Mouse (Mus musculus) lung, embryonic 16.5 days (tissue): ENCODE results near the gene Nin. TPM values are rescaled to one million over a fixed set of nuclear protein-coding genes. Genes with fewer than 3 reads are reported as not detected.

Source experiments
- ATAC-seq: fragments of 200-750 bp; cut with Nextera tagmentation; 2 replicates; pipeline ENCODE4 v1.8.0; 2017; ENCODE audit warnings: low read depth, mild to moderate bottlenecking, moderate library complexity
- H3K27ac ChIP-seq: fragments of 300-500 bp; sonication (generic); 2 replicates; pipeline ENCODE4 v1.5.1; 2014; ENCODE audit warnings: mild to moderate bottlenecking, control low read depth, low read length
- H3K27me3 ChIP-seq: fragments of 300-500 bp; sonication (generic); 2 replicates; pipeline ENCODE4 v1.6.1; 2014; ENCODE audit warnings: low read depth, low read length, mixed read lengths; ENCODE audit not compliant: control insufficient read depth, insufficient read depth
- H3K36me3 ChIP-seq: fragments of 300-500 bp; sonication (generic); 2 replicates; pipeline ENCODE4 v1.6.1; 2014; ENCODE audit warnings: low read length; ENCODE audit not compliant: control insufficient read depth, insufficient read depth
- H3K4me1 ChIP-seq: fragments of 300-500 bp; sonication (generic); replicated peaks from 2 replicates; pipeline ENCODE4 v1.6.1; 2014; ENCODE audit warnings: low read length, mixed read lengths; ENCODE audit not compliant: control insufficient read depth, insufficient read depth
- H3K4me2 ChIP-seq: fragments of 300-500 bp; sonication (generic); 2 replicates; pipeline ENCODE4 v1.6.1; 2014; ENCODE audit warnings: low read depth, low read length, control low read depth
- H3K4me3 ChIP-seq: fragments of 300-500 bp; sonication (generic); 2 replicates; pipeline ENCODE4 v1.5.1; 2014; ENCODE audit warnings: mild to moderate bottlenecking, low read length, control low read depth
- H3K9ac ChIP-seq: fragments of 300-500 bp; sonication (generic); 2 replicates; pipeline ENCODE4 v1.6.1; 2014; ENCODE audit warnings: low read length, control low read depth
- H3K9me3 ChIP-seq: fragments of 300-500 bp; sonication (generic); 2 replicates; pipeline ENCODE4 v1.6.1; 2016; ENCODE audit warnings: low read length; ENCODE audit not compliant: control insufficient read depth
- WGBS: fragments of 180-500 bp; shearing (Covaris S2); extraction: QIAGEN DNeasy Blood & Tissue Kit; methylation state at CpG from one replicate; pipeline ENCODE4 v1.1.7; 2014; 5-methylcytosine and 5-hydroxymethylcytosine counted together
- polyA plus RNA-seq: library from polyadenylated mRNA; unstranded; fragments of >200 nt; fragmentation: Nextera tagmentation; extraction: Ambion mirVana; gene quantifications from 2 replicates; pipeline ENCODE4 v1.2.1, GENCODE M21; 2015

Gene Nin
- polyA plus RNA-seq, 1 experiment from 2014 or later, result 11.8 TPM

DNA sequence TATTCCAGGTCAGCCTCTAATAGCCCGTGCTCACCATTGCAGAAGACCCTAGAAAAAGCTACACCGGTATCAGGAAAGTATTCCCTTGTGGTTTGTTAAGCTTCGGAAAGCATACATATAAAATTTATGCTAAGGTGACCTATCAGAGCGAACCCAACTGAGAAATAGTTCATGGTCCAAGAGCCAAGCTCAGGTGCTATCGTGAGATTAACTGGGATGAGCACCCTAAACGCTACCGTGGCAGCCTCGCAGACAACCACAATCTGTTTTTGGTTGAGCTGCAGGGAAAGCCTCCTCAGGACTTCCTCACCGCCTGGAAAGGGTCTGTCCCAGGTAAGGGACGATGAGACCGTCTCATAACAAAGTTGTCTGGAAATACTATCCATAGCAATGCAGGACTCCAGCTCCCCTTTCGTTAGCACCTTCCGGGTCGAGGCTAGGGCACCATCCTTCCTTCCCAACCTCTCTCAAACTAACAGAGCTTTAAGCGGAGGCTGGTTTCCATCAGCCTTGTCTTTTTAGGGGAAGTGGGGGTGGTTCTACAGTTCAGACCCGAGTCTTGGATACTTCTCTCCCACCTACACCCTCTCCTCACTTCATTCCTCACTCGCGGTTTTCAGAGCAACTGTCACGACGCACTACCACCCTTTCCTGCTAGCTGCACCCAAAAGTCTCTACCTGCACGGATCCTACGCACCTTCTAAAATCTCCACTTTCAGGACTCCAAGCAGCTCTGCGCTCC lies 3.0 kb downstream of the Nin start:
- ATAC-seq, result no peak
- WGBS, result 11% methylated on average over 23 of the region's 23 CpGs
- peak overlapping the region; percentile 91; the same call in 1 of the 2 replicates for H3K27ac ChIP-seq

DNA sequence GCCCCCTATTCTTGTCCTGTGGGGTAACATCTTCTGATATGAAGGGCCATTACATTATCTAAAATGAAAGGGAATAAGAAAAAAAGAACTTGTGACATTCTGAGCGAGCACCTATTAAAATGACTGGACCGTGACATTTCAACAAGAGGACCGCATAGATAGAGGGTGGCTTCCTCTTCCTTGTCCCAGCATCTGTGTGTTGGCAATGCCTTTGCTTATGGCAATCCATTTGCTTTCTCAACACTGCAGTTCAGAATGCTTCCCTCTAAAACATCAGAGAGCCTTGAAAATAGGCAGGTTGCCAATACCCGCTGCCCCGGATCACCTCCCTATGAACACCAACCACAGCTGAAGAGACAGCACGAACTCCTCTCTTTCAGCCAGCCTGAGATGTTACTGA lies 3.6 kb downstream of the Nin start:
- Histone ChIP-seq H3K9me3 (no peaks in the 10 kb centered on the region), H3K27me3 (no peaks in the 10 kb centered on the region), H3K4me3 (peak overlapping the region; percentile 93), H3K27ac (no peak overlapping the region), H3K9ac (no peak overlapping the region), H3K4me1 (peaks cover 24% of the 10 kb centered on the region), H3K4me2 (peak overlapping the region; percentile 99), H3K36me3 (no peaks in the 10 kb centered on the region)
- WGBS, result 43% methylated on average over 6 of the region's 6 CpGs
- no peak for ATAC-seq

More for the DNA sequence above, 3.0 kb downstream of the Nin start:
- peak overlapping the region; percentile 99 for H3K4me2 ChIP-seq
- H3K4me3 ChIP-seq, result peak overlapping the region; percentile 93
- peaks cover 24% of the 10 kb centered on the region for H3K4me1 ChIP-seq
- peak overlapping the region; percentile 92 for H3K9ac ChIP-seq
- no peaks in the 10 kb centered on the region for H3K36me3 ChIP-seq
- H3K27me3 ChIP-seq, result no peaks in the 10 kb centered on the region
- H3K9me3 ChIP-seq, result no peaks in the 10 kb centered on the region

DNA sequence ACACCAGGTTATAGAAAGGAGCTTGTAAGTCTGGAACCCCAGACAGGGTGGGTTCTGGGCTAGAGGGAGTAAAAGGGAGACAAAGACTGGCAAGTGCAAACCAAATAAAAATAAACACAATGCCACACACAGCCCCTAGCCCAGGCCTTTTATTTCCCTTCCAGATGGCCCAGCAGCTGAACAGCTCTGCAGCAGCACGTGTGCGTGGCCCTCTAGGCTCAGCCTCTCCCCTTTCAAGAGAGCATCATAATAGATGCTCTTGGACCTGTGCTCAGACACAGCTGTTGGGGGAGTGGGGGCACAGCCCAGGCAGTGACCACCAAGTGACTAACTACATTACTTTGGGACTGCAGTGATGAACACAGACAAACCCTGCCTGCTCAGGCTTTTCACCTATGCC lies 5.4 kb downstream of the Nin start:
- Histone ChIP-seq H3K36me3 (no peaks in the 10 kb centered on the region), H3K9me3 (no peaks in the 10 kb centered on the region), H3K4me2 (no peak overlapping the region), H3K27ac (no peak overlapping the region), H3K4me1 (peaks cover 24% of the 10 kb centered on the region), H3K4me3 (no peak overlapping the region), H3K9ac (no peak overlapping the region), H3K27me3 (no peaks in the 10 kb centered on the region)
- no peak for ATAC-seq
- WGBS, result 56% methylated on average over 2 of the region's 2 CpGs

DNA sequence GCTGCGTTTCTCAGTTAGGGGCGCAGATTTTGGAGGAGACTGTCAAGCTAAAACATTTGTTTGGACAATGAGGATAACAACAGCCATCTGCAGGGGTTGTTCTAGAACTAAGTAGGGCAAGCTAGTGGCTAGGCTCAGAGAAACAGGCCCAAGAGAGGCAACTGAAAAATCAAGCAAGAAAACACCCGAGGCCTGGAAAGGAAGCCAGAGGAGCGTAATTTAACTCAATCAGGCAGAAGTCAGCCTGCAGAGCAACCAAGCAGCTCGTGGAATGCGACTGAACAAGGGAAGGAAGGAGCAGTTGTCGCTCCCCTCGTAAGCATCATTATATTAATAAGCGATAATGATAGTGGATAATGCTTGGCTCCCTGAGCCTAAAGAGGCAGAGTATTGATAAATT lies 7.0 kb downstream of the Nin start:
- 70% methylated on average over 9 of the region's 9 CpGs for WGBS
- no peak overlapping the region for H3K4me2 ChIP-seq
- peaks cover 19% of the 10 kb centered on the region for H3K4me1 ChIP-seq
- no peaks in the 10 kb centered on the region for H3K36me3 ChIP-seq
- no peaks in the 10 kb centered on the region for H3K9me3 ChIP-seq
- no peak for ATAC-seq
- no peaks in the 10 kb centered on the region for H3K27me3 ChIP-seq
- H3K4me3 ChIP-seq, result no peak overlapping the region
- no peak overlapping the region for H3K9ac ChIP-seq
- H3K27ac ChIP-seq, result no peak overlapping the region

DNA sequence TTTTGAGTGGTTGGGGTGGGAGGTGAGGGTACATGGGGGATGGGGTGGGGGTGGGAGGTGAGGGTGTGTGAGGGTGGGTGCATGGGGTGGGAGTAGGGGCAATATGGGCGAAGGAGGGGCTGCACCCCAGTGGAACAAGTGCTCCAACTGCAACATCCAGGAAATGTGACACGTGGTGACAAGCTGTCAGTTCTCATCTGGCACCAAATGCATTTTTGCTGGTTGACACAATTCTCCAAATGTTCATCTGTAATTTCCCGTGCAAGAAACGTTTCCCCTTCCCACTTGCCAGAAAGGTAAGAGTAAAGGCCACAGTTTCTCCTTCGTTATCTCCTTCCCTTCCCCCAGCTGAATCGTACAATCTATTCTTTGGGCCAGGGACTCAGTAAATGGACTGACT lies 7.6 kb downstream of the Nin start:
- Histone ChIP-seq H3K27ac (no peak overlapping the region), H3K9me3 (no peaks in the 10 kb centered on the region), H3K27me3 (no peaks in the 10 kb centered on the region), H3K36me3 (no peaks in the 10 kb centered on the region), H3K4me1 (peaks cover 19% of the 10 kb centered on the region), H3K9ac (no peak overlapping the region), H3K4me2 (no peak overlapping the region), H3K4me3 (no peak overlapping the region)
- 48% methylated on average over 6 of the region's 6 CpGs for WGBS
- no peak for ATAC-seq

DNA sequence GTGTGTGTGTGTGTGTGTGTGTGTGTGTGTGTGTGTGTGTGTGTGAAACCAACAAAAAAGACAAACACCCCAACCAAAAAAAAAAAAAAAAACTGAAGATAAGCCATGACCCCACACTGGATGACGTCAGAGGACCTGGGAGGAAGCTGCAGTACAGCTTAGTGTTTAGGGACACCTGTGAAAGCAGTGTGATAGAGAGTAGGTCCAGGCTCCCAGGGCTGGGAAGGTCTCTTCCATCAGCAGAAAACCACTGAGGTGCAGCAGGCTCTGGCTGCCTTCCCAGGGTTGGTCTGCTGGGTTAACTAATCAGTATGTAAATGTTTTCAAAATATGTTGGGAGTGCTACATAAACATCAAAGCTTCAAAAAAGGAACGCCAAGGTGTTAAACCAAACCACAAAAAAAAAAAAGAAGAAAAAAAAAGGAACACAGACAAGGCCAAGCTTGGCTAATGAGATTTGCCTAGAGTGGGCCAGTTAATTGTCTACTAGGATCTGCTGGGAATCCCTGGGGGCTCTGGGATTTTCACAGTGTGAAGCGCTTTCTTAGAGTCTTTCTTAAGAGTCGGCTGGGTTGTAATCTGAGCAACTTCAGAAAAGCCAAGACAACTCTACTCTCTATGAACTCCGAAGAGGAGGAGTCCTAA lies 8.6 kb downstream of the Nin start:
- Histone ChIP-seq H3K9ac (no peak overlapping the region), H3K9me3 (no peaks in the 10 kb centered on the region), H3K4me2 (no peak overlapping the region), H3K4me3 (no peak overlapping the region), H3K27me3 (no peaks in the 10 kb centered on the region), H3K36me3 (no peaks in the 10 kb centered on the region), H3K27ac (no peak overlapping the region), H3K4me1 (peaks cover 11% of the 10 kb centered on the region)
- WGBS, result 40% methylated on average over 5 of the region's 5 CpGs
- no peak for ATAC-seq

DNA sequence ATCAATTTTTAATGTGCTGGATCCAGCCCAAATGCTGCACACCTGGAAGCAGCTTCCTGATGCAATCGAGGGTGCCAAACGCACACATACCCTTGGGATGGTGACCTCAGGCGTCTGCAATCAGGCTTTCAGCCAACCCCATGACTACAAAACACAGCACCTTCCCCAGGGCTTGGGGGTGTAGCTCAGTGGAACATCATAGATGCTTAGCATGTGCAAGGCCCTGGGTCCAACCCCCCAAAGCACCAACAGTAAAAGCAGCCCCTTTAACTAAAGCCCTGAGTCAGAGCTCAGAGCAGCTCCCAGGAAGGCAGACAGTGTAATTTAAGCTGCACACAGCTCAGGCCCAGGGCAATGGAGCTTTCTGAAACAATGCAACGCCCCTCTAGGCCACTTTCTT lies 9.3 kb downstream of the Nin start:
- Histone ChIP-seq H3K4me2 (no peak overlapping the region), H3K27me3 (no peaks in the 10 kb centered on the region), H3K4me3 (no peak overlapping the region), H3K36me3 (no peaks in the 10 kb centered on the region), H3K27ac (no peak overlapping the region), H3K9ac (no peak overlapping the region), H3K9me3 (no peaks in the 10 kb centered on the region), H3K4me1 (peaks cover 8% of the 10 kb centered on the region; the same call in 1 of the 2 replicates)
- ATAC-seq, result no peak
- 60% methylated on average over 4 of the region's 4 CpGs for WGBS

DNA sequence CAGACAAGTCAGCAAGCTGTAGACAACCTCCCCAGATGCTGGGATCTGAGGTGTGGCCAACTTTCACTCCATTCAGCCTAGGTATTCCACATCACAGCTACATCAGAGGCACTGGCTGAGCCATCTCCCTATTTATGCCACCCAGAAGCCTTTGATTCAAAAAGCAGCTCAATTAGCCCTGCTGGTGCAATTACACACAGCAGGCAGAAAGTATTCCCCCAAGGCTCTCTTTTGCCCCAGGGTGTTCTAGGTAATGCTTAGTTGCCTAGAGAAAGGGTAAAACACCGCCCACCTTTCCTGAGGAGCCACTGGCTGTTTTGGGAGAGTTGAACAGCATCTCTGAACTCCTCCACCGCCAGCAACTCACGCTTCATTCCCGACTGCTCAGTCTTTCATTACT lies 10.3 kb downstream of the Nin start:
- no peak for ATAC-seq
- Histone ChIP-seq H3K36me3 (no peaks in the 10 kb centered on the region), H3K9ac (no peak overlapping the region), H3K27ac (no peak overlapping the region), H3K4me3 (no peak overlapping the region), H3K9me3 (no peaks in the 10 kb centered on the region), H3K27me3 (no peaks in the 10 kb centered on the region), H3K4me2 (no peak overlapping the region), H3K4me1 (peaks cover 8% of the 10 kb centered on the region; the same call in 1 of the 2 replicates)
- 87% methylated on average over 4 of the region's 4 CpGs for WGBS

DNA sequence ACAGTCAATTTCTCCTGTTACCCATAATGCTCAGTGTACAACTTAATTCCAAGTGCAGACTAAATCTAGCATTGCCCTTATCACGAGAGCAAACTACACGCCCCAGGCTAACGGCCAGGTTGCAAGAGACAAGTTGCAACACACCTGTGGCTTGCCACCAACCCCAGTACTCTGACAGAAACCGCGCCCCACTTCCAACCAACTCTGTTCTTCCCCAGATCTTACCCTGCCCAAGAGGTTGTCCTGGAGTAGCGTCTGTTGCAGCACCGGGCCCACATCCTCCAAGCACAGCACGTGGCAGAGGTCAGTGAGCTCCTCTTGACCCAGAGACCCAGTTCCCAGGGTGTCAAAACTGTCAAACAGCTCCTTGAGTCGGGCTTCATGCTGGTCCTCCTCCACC lies 11.1 kb downstream of the Nin start:
- no peaks in the 10 kb centered on the region for H3K27me3 ChIP-seq
- no peak overlapping the region for H3K4me2 ChIP-seq
- H3K4me3 ChIP-seq, result no peak overlapping the region
- H3K4me1 ChIP-seq, result peaks cover 8% of the 10 kb centered on the region; the same call in 1 of the 2 replicates
- WGBS, result 79% methylated on average over 9 of the region's 9 CpGs
- no peak overlapping the region for H3K27ac ChIP-seq
- peak; percentile 21; the same call in 1 of the 2 replicates for ATAC-seq
- no peaks in the 10 kb centered on the region for H3K36me3 ChIP-seq
- H3K9me3 ChIP-seq, result no peaks in the 10 kb centered on the region
- no peak overlapping the region for H3K9ac ChIP-seq
